Mouse (Mus musculus) embryonic facial prominence, embryonic 10.5 days (tissue): ENCODE measurements around the gene Trappc4. TPM values are rescaled to one million over a fixed set of nuclear protein-coding genes. Genes with fewer than 3 reads are reported as not detected.
"Not testable (repeated sequence)": the region's sequence is repeated elsewhere in the genome, so short reads cannot be mapped to it uniquely, and the experiment has no call there.

Source experiments
- DNase-seq: peaks from one replicate; pipeline ENCODE4 v3.0.0-alpha.2; 2017; ENCODE audit warnings: low spot score
- H3K27ac ChIP-seq: fragments of 300-500 bp; sonication (generic); replicated peaks from 2 replicates; pipeline ENCODE4 v1.5.1; 2016; ENCODE audit warnings: mild to moderate bottlenecking
- H3K27me3 ChIP-seq: fragments of 300-500 bp; sonication (generic); replicated peaks from 2 replicates; pipeline ENCODE4 v1.6.1; 2016; ENCODE audit warnings: low read depth, mild to moderate bottlenecking; ENCODE audit not compliant: poor library complexity, severe bottlenecking
- H3K36me3 ChIP-seq: fragments of 300-500 bp; sonication (generic); replicated peaks from 2 replicates; pipeline ENCODE4 v1.6.1; 2016; ENCODE audit warnings: mild to moderate bottlenecking, moderate library complexity
- H3K4me1 ChIP-seq: fragments of 300-500 bp; sonication (generic); 2 replicates; pipeline ENCODE4 v1.6.1; 2016
- H3K4me3 ChIP-seq: fragments of 300-500 bp; sonication (generic); 2 replicates; pipeline ENCODE4 v1.5.1; 2016; ENCODE audit warnings: mild to moderate bottlenecking, moderate library complexity
- H3K9me3 ChIP-seq: fragments of 300-500 bp; sonication (generic); 2 replicates; pipeline ENCODE4 v1.6.1; 2016; ENCODE audit warnings: mild to moderate bottlenecking
- WGBS: fragments of 180-500 bp; shearing (Covaris S2); methylation state at CpG from one replicate; pipeline ENCODE4 v1.1.7; 2016; 5-methylcytosine and 5-hydroxymethylcytosine counted together
- polyA plus RNA-seq: library from polyadenylated mRNA; unstranded; fragments of >200 nt; fragmentation: Nextera tagmentation; extraction: Ambion mirVana; gene quantifications from 2 replicates; pipeline ENCODE4 v1.2.1, GENCODE M21; 2016

The Trappc4 gene
- polyA plus RNA-seq, 1 experiment from 2014 or later: 179 TPM

DNA sequence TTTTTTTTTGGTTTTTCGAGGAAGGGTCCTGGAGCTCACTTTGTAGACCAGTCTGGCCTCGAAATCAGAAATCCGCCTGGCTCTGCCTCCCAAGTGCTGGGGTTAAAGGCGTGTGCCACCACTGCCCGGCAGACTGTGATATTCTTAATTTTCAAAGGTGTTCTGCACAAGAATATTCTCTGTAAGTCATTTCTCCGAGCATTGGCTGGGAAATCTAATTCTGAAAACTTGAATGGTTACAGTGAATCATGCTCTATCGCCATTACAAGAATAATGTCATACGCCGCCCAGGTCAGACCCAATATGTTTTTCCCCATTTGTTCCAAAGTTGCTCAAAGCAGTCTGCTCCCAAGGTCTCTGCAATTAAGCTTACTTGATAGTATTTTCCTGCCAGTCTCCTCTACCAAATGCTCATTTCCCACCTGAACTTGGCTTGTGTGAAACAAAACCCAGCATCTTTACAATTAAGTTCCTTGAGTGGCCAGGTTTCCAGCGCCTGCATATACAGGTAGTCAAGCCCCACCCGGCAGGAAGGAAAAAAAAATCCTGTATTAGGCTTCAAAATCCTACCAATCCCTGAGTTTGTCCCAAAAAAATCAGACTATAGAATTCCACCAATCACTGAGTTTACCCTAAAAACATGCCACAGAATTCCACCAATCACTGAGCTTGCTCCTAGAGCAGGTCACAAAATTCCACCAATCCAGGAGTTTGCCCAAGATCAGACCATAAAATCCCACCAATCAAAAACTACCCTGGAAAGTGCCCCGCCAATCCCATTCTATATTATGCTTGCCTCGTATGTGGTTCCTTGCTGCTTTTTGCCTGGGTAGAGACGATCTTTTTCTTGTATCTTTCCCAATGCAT lies 11.4 kb upstream of the Trappc4 start, which contains the start of gene Ccdc84:
TSS of gene Ccdc84 (minus strand) at position 51 of the 867 bp plus-strand sequence.
- no peaks in the 10 kb centered on the region for H3K9me3 ChIP-seq
- WGBS: 80% methylated on average over 14 of the region's 14 CpGs

DNA sequence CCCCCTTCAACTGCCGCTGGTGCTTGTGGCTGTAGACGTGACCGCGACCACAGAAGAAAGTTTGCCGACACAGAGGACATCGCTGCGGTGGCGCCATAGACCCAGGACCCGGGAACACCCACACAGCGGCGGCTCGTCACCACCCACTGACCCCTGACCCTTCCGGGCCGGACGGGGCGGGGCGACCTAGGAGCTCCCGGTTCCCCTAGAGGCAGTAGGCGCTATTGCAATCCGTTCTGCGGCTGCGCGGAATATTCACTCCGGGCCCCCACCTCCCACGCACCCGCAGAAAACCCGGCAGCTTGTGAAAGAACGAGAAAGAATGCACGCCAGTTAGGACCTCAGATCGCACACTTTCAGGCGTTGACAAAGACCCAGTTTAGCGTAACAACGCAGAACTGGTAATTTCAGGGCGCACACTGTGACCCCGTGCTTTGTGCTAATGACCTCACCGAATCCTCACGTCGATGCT lies 10.5 kb upstream of the Trappc4 start:
- H3K36me3 ChIP-seq: peaks cover 34% of the 10 kb centered on the region
- peak overlapping the region; percentile 88 for H3K4me3 ChIP-seq
- under 1% methylated on average over 38 of the region's 38 CpGs for WGBS
- DNase-seq: peak; percentile 94
- peaks cover 9% of the 10 kb centered on the region for H3K4me1 ChIP-seq
- no peaks in the 10 kb centered on the region for H3K27me3 ChIP-seq
- H3K27ac ChIP-seq: peak overlapping the region; percentile 91
- no peaks in the 10 kb centered on the region for H3K9me3 ChIP-seq

More for the DNA sequence above, 11.4 kb upstream of the Trappc4 start, which contains the start of gene Ccdc84:
- H3K36me3 ChIP-seq: peaks cover 26% of the 10 kb centered on the region
- H3K4me1 ChIP-seq: peaks cover 9% of the 10 kb centered on the region
- H3K27me3 ChIP-seq: no peaks in the 10 kb centered on the region
- DNase-seq: no peak
- peak within 1 kb of the TSS; percentile 91 for H3K27ac ChIP-seq
- H3K4me3 ChIP-seq: peak within 1 kb of the TSS; percentile 88

DNA sequence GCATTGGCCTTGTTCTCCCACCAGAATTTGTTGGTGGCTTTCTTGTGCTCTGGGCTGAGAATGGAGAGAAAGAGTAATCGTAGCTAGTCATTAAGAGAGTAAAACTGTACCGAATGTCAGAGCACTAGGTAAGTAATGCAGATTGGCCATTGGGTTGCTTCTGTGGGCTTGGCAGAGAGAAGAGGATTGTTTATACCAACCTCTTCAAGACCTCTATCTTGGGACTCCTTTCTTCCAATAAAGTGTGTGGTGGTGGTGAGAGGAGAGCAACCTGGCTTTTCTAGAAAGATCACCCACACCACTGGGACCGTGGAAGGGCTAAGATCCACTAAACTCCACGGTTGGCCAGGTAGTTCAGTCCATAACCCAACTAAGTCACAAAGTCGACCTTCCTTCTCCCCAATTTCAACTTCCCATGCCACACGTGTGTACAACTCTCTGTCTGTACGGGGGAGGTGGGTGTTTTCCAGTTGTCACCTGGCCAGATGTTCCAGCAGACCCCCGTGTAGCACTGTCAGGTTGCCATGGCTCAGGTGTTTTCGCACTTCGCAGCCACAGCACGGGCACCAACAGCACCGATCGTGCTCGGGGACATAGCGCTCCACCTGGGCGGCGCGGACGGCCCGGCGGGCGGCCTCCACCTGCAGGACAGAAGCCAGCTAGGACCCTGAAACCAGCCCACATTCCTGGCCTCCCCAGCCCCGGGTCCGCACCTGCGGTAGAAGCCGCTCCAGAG lies 9.9 kb upstream of the Trappc4 start:
- no peaks in the 10 kb centered on the region for H3K9me3 ChIP-seq
- peaks cover 9% of the 10 kb centered on the region for H3K4me1 ChIP-seq
- H3K27ac ChIP-seq: peak overlapping the region; percentile 91
- WGBS: 8% methylated on average over 26 of the region's 26 CpGs
- peak overlapping the region; percentile 88 for H3K4me3 ChIP-seq
- H3K36me3 ChIP-seq: peaks cover 40% of the 10 kb centered on the region
- DNase-seq: no peak
- no peaks in the 10 kb centered on the region for H3K27me3 ChIP-seq

DNA sequence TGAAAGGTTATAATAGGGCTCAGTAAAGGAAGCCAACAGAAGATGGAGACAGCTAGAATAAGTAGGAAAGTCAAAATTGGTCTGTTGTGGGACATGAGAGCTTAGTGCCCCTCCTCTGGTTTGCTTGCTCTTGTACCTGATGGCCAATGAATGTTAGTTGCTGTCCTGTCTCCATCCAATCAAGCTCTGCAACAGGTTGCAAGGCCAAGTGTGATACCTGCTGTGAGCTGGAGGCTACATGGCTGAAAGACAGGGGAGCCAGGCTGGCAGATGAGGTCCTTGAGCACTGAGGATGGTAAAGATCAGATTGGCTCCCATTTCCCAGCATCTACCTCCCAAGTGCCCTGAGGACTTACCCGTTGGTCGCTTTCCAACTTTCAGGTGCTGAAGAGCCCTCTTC lies 5.4 kb upstream of the Trappc4 start:
- H3K27ac ChIP-seq: no peak overlapping the region
- no peaks in the 10 kb centered on the region for H3K27me3 ChIP-seq
- H3K4me3 ChIP-seq: no peak overlapping the region
- H3K36me3 ChIP-seq: peaks cover 81% of the 10 kb centered on the region
- 84% methylated on average over 2 of the region's 2 CpGs for WGBS
- DNase-seq: no peak
- H3K4me1 ChIP-seq: peaks cover 16% of the 10 kb centered on the region
- no peaks in the 10 kb centered on the region for H3K9me3 ChIP-seq

DNA sequence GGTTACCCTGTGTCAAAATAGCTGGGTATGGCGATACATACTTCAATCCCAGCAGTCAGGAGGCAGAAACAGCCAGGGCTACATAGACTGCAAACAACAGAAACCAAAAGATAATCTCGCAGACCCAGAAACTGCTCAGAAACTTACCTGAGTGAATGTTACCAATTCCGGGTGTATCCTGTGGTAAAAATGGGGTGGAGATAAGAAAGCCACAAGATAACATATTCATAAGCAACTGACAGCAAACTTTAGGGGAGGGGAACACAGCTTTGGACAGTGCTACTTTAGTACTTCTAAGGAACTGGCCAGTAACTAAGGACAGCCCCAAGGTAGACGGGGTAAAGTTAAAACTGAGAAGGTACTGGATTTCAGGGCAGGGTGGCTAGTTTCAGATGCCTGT lies 4.9 kb upstream of the Trappc4 start:
- no peaks in the 10 kb centered on the region for H3K9me3 ChIP-seq
- WGBS: 88% methylated on average over 4 of the region's 4 CpGs
- no peak for DNase-seq
- peaks cover 12% of the 10 kb centered on the region for H3K4me1 ChIP-seq
- no peaks in the 10 kb centered on the region for H3K27me3 ChIP-seq
- H3K36me3 ChIP-seq: peaks cover 81% of the 10 kb centered on the region
- H3K4me3 ChIP-seq: no peak overlapping the region
- H3K27ac ChIP-seq: no peak overlapping the region

DNA sequence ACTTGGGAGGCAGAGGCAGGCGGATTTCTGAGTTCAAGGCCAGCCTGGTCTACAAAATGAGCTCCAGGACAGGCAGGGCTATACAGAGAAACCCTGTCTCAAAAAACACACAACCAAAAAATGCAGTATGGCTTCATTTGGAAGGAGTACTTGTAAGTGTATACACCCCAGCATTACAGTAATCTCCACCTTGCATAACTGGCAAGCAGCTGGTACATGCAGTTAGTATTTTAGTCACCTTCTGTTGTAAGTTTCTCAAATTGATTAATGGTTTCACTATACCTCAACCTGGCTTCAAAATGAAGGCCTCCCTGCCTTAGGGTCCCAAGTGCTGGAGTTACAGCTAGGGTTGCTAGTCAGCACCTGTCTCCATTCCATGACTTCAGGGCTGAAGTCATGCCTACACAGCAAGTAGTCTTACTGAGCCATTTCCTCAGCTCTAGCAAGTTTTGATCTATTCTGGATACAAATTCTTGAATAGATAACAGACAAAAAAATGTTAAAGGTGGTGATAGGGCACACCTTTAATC lies 4.3 kb upstream of the Trappc4 start:
- Histone ChIP-seq H3K36me3 (peaks cover 81% of the 10 kb centered on the region), H3K27ac (no peak overlapping the region), H3K4me3 (no peak overlapping the region), H3K27me3 (no peaks in the 10 kb centered on the region), H3K9me3 (no peaks in the 10 kb centered on the region), H3K4me1 (peaks cover 7% of the 10 kb centered on the region; the same call in 1 of the 2 replicates)
- WGBS: 90% methylated on average over 1 of the region's 1 CpGs
- DNase-seq: no peak

DNA sequence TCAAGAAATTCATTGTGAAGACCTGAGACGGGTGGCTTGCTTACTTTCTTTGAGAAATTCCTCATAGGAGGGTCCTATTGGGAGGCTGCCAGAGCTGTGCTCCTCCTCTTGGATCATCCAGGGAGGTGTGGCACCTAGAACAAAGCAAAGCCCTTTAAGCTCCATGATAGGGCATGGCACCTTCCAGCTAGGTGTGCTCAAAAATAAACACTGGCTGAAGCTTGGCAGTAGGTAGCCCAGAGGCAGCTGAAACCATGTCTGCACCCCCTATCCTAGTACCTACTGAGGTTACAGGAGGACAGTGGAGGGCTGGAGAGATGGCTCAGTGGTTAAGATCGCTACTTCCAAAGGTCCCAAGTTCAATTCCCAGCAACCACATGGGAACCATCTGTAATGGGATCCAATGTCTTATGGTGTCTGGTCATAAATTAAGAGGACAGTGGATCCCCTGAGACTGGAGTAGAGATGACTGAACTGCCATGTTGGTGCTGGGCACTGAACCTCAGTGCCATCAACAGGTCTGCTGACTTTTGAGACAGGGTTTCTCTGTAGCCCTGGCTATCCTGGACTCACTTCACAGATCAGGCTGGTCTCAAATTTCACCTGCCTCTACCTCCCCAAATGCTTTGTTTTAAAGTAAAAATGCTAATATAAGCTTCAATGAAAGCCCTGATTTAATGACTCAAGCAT lies 3.4 kb upstream of the Trappc4 start:
- Histone ChIP-seq H3K27me3 (no peaks in the 10 kb centered on the region), H3K27ac (no peak overlapping the region), H3K9me3 (no peaks in the 10 kb centered on the region), H3K36me3 (peaks cover 75% of the 10 kb centered on the region), H3K4me3 (no peak overlapping the region), H3K4me1 (peaks cover 11% of the 10 kb centered on the region)
- 91% methylated on average over 2 of the region's 2 CpGs for WGBS
- no peak for DNase-seq

DNA sequence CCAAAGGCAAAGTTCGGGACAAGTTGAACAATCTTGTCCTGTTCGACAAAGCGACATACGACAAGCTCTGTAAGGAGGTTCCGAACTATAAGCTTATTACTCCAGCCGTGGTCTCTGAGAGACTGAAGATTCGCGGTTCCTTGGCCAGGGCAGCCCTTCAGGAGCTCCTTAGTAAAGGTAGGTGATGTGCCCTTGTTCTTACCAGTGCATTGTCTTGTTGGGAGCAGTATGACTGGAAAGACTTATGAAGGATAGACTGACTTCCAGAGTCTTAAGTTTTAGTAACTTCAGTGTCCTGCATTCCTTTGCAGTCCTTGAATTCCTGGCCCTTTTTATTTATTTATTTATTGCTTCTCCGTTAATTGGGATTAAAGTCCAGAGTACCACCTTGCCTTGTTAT lies 1.3 kb upstream of the Trappc4 start:
- 85% methylated on average over 9 of the region's 9 CpGs for WGBS
- not testable (repeated sequence) for H3K27ac ChIP-seq

DNA sequence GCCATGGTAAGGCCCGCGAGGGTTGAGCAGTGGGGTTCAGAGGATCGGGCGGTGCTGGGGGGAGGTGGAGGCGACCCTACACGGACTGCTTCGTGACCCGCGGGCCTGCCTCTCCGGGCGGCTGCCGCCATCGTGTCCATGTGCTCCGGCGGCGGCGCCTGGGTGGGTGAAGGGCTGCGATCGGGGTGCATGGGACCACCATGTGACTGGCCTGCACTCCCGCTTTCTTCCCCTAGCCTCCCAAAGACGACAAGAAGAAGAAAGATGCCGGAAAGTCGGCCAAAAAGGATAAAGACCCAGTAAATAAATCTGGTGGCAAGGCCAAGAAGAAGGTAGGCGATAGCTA lies 325 bp upstream of the Trappc4 start:
- Histone ChIP-seq H3K36me3 (peaks cover 78% of the 10 kb centered on the region), H3K4me3 (peak overlapping the region; percentile 81), H3K27me3 (no peaks in the 10 kb centered on the region), H3K9me3 (no peaks in the 10 kb centered on the region), H3K27ac (peak overlapping the region; percentile 93), H3K4me1 (peaks cover 17% of the 10 kb centered on the region)
- whole genome bisulfite sequencing: under 1% methylated on average over 24 of the region's 24 CpGs
- no peak for DNase-seq

More for the DNA sequence above, 1.3 kb upstream of the Trappc4 start:
- H3K27me3 ChIP-seq, H3K9me3 ChIP-seq, DNase-seq: not testable (repeated sequence)
- Histone ChIP-seq H3K4me3 (peak overlapping the region; percentile 81), H3K4me1 (peaks cover 17% of the 10 kb centered on the region), H3K36me3 (peaks cover 78% of the 10 kb centered on the region)

DNA sequence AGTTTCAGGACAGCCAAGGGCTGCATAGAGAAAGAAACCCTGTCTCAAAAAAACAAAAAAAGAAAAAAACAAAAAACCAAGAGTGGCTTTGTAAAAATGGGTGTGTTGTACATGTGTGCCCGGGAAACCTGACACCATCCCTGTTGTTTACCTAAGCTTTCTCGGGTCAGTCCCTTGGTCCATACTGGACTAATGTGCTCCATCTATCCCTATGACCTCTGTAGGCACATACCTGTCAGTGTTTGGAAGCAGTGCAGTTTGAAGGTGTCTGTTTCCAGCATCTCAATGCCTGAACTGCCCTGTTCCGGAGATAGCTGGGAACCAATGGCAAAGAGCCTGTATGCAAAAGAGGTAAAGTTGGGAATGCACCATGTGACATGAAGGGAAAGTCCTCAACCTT lies 2.4 kb downstream of the Trappc4 start:
- no peak overlapping the region for H3K4me3 ChIP-seq
- no peak overlapping the region for H3K27ac ChIP-seq
- H3K27me3 ChIP-seq: no peaks in the 10 kb centered on the region
- WGBS: 73% methylated on average over 3 of the region's 3 CpGs
- peaks cover 17% of the 10 kb centered on the region for H3K4me1 ChIP-seq
- DNase-seq: no peak
- H3K36me3 ChIP-seq: peaks cover 78% of the 10 kb centered on the region
- no peaks in the 10 kb centered on the region for H3K9me3 ChIP-seq

DNA sequence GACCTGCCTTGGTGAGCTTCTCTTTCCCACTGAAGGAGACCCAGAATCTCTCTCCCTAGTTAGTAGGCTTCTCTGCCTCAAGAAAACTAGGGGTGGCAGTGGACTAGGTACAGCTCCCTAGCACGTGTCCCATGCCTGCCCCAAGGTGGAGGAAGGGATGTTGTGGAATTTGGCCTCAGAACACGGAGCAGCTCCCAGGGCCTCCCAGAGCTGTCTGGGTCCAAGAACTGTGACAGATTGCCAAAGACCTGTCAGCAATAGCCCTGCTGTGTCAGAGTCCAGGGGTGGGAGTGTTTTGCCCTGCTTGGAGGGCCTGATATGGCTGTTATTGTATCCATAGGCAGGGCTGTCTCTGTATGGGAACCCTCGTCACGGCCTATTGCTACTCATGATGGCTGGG lies 6.3 kb downstream of the Trappc4 start:
- H3K36me3 ChIP-seq: peaks cover 72% of the 10 kb centered on the region

DNA sequence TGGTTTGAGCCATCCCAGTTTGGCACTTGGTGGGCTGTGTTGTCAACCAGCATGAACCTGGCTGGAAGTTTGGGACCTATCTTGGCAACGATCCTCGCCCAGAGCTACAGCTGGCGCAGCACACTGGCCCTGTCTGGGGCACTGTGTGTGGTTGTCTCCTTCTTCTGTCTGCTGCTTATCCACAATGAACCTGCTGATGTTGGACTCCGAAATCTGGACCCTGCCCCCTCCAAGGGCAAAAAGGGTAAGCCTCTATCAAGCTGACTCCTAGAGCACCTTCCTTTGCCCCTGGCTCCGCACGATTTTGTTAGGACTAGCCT lies 7.6 kb downstream of the Trappc4 start:
- H3K4me3 ChIP-seq: 0 out of 2 replicates have a peak overlapping the region, but pooled peaks have one; percentile 16
- H3K4me1 ChIP-seq: peaks cover 26% of the 10 kb centered on the region
- H3K36me3 ChIP-seq: peaks cover 58% of the 10 kb centered on the region
- H3K27ac ChIP-seq: no peak overlapping the region
- H3K9me3 ChIP-seq: no peaks in the 10 kb centered on the region
- WGBS: 93% methylated on average over 6 of the region's 6 CpGs
- no peaks in the 10 kb centered on the region for H3K27me3 ChIP-seq
- no peak for DNase-seq

More for the DNA sequence above, 6.3 kb downstream of the Trappc4 start:
- WGBS: 85% methylated on average over 4 of the region's 4 CpGs
- Histone ChIP-seq H3K4me3 (no peak overlapping the region), H3K27me3 (no peaks in the 10 kb centered on the region), H3K4me1 (peaks cover 34% of the 10 kb centered on the region), H3K27ac (no peak overlapping the region), H3K9me3 (no peaks in the 10 kb centered on the region)
- no peak for DNase-seq
